Mouse (Mus musculus): ENCODE measurements at regions not wholly inside any gene's neighbourhood (a gene's known extent, or its start where the extent isn't known, plus 50 kb on each side); places are given as distances from the start of the nearest gene placed in this dataset.

GRCm38 (mm10) chr4:105912296-105912695 lies 122.6 kb downstream of the Gm12728 start:
- no peak for DNase-seq (ENCODE audit: low spot score)

GRCm38 (mm10) chr4:105914996-105915395 lies 125.3 kb downstream of the Gm12728 start:
- DNase-seq (ENCODE audit: low spot score) = no peak

- DNase-seq (ENCODE audit: low spot score) = no peak
Observed at GRCm38 (mm10) chr4:105916229-105916628, 126.6 kb downstream of the Gm12728 start.

- no peak for DNase-seq (ENCODE audit: low spot score)
Observed at GRCm38 (mm10) chr4:105924781-105925382, 135.2 kb downstream of the Gm12728 start.

GRCm38 (mm10) chr4:105925506-105925905 lies 135.8 kb downstream of the Gm12728 start:
- no peak for DNase-seq (ENCODE audit: low spot score)

GRCm38 (mm10) chr4:105929658-105930057 lies 140.0 kb downstream of the Gm12728 start:
- DNase-seq (ENCODE audit: low spot score) = no peak

GRCm38 (mm10) chr4:105934971-105935370 lies 145.3 kb downstream of the Gm12728 start:
- no peak for DNase-seq (ENCODE audit: low spot score)

GRCm38 (mm10) chr4:105936755-105937514 lies 147.3 kb downstream of the Gm12728 start:
- DNase-seq (ENCODE audit: low spot score) = no peak

- no peak for DNase-seq (ENCODE audit: low spot score)
Observed at GRCm38 (mm10) chr4:105937587-105937986, 147.9 kb downstream of the Gm12728 start.

- no peak for DNase-seq (ENCODE audit: low spot score)
Observed at GRCm38 (mm10) chr4:105938886-105939285, 149.2 kb downstream of the Gm12728 start.

GRCm38 (mm10) chr4:105939636-105940199 lies 150.0 kb downstream of the Gm12728 start:
- no peak for DNase-seq (ENCODE audit: low spot score)

- no peak for DNase-seq (ENCODE audit: low spot score)
Observed at GRCm38 (mm10) chr4:105940891-105941290, 151.2 kb downstream of the Gm12728 start.

- no peak for DNase-seq (ENCODE audit: low spot score)
Observed at GRCm38 (mm10) chr4:105941785-105942184, 152.1 kb downstream of the Gm12728 start.

- DNase-seq (ENCODE audit: low spot score) = no peak
Observed at GRCm38 (mm10) chr4:105944962-105945361, 155.3 kb downstream of the Gm12728 start.

- DNase-seq (ENCODE audit: low spot score) = no peak
Observed at GRCm38 (mm10) chr4:105945921-105946320, 156.3 kb downstream of the Gm12728 start.

GRCm38 (mm10) chr4:105948326-105948725 lies 158.7 kb downstream of the Gm12728 start:
- DNase-seq (ENCODE audit: low spot score) = peak; percentile 48

GRCm38 (mm10) chr4:105952406-105952805 lies 162.7 kb downstream of the Gm12728 start:
- no peak for DNase-seq (ENCODE audit: low spot score)

- DNase-seq (ENCODE audit: low spot score) = no peak
Observed at GRCm38 (mm10) chr4:105956516-105956915, 166.8 kb downstream of the Gm12728 start.

- no peak for DNase-seq (ENCODE audit: low spot score)
Observed at GRCm38 (mm10) chr4:105958331-105958730, 168.7 kb downstream of the Gm12728 start.

- no peak for DNase-seq (ENCODE audit: low spot score)
Observed at GRCm38 (mm10) chr4:105961686-105962360, 172.2 kb downstream of the Gm12728 start.

- DNase-seq (ENCODE audit: low spot score) = no peak
Observed at GRCm38 (mm10) chr4:105962542-105962941, 172.9 kb downstream of the Gm12728 start.

GRCm38 (mm10) chr4:105968324-105968723 lies 178.7 kb downstream of the Gm12728 start:
- DNase-seq (ENCODE audit: low spot score) = no peak

- DNase-seq (ENCODE audit: low spot score) = no peak
Observed at GRCm38 (mm10) chr4:105969628-105970027, 180.0 kb downstream of the Gm12728 start.

All from ovary, adult 18-20 months (tissue).